ENCODE assay signal across 8 mouse cellular contexts in the genomic region with DNA sequence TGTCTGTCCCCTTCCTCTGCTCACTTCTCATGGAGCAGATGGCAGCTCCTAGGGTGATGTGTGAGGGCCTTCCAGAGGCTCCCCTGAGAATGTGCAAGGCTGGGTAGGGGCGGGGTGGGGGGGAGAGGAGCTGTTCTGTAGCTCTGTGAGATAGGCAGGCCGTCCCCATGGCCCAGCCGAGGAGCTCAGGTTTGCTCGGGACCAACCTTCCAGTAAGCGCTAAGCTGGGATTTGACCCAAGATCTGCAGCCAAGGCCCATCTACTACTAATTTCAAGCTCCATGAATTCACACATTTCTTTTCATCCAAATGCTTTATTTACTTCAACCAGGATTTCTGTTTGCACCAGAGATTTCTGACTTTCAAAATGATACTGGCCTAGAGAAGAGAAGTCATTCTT. TPM values are rescaled to one million over a fixed set of nuclear protein-coding genes. Genes with fewer than 3 reads are reported as not detected.
DNase-seq lines count a peak whose midpoint lies in the region; ATAC-seq and TF ChIP-seq lines count a peak whose summit lies in the region.

No protein-coding gene starts in this region.

- H3K27me3 ChIP-seq in heart, embryonic 12.5 days (replicated peaks), result no peaks in the 10 kb centered on the region
- no peaks in the 10 kb centered on the region; the same call in 1 of the 2 replicates for H3K27me3 ChIP-seq in midbrain, embryonic 12.5 days
- H3K27me3 ChIP-seq in midbrain, postnatal 0 days (ENCODE audit: insufficient read depth, low read length), result no peaks in the 10 kb centered on the region
- peaks cover 83% of the 10 kb centered on the region for H3K27me3 ChIP-seq in limb, embryonic 10.5 days (ENCODE audit: low read depth, poor library complexity, severe bottlenecking)
- no peaks in the 10 kb centered on the region for H3K27me3 ChIP-seq in stomach, postnatal 0 days (ENCODE audit: control insufficient read depth, insufficient read depth, low read length)
- no peaks in the 10 kb centered on the region for H3K27me3 ChIP-seq in thymus, adult 2 months (ENCODE audit: control insufficient read depth, insufficient read depth, low read length)

- no peaks in the 10 kb centered on the region for H3K9me3 ChIP-seq in heart, embryonic 12.5 days (replicated peaks)
- H3K9me3 ChIP-seq in midbrain, embryonic 12.5 days, result no peaks in the 10 kb centered on the region
- H3K9me3 ChIP-seq in midbrain, postnatal 0 days (ENCODE audit: low read length), result no peaks in the 10 kb centered on the region
- H3K9me3 ChIP-seq in limb, embryonic 10.5 days (replicated peaks), result no peaks in the 10 kb centered on the region
- H3K9me3 ChIP-seq in stomach, postnatal 0 days (ENCODE audit: control insufficient read depth, low read length), result no peaks in the 10 kb centered on the region

- peak overlapping the region; percentile 78 for H3K27ac ChIP-seq in heart, embryonic 12.5 days (ENCODE audit: poor library complexity, severe bottlenecking)
- H3K27ac ChIP-seq in midbrain, embryonic 12.5 days (replicated peaks), result peak overlapping the region; percentile 20; the same call in 1 of the 2 replicates
- H3K27ac ChIP-seq in midbrain, postnatal 0 days (ENCODE audit: low read depth, low read length), result no peak overlapping the region
- H3K27ac ChIP-seq in limb, embryonic 10.5 days, result peak overlapping the region; percentile 82
- H3K27ac ChIP-seq in stomach, postnatal 0 days (replicated peaks), result peak overlapping the region; percentile 69
- no peak overlapping the region for H3K27ac ChIP-seq in thymus, adult 2 months (ENCODE audit: control insufficient read depth, insufficient read depth, low read length)

- H3K36me3 ChIP-seq in heart, embryonic 12.5 days, result no peaks in the 10 kb centered on the region
- no peaks in the 10 kb centered on the region for H3K36me3 ChIP-seq in midbrain, embryonic 12.5 days
- H3K36me3 ChIP-seq in midbrain, postnatal 0 days (ENCODE audit: insufficient read depth, low read length), result no peaks in the 10 kb centered on the region
- H3K36me3 ChIP-seq in limb, embryonic 10.5 days, result no peaks in the 10 kb centered on the region
- no peaks in the 10 kb centered on the region for H3K36me3 ChIP-seq in stomach, postnatal 0 days (ENCODE audit: control insufficient read depth, insufficient read depth, low read length)
- H3K36me3 ChIP-seq in thymus, adult 2 months (ENCODE audit: control insufficient read depth, insufficient read depth, low read length), result no peaks in the 10 kb centered on the region

- no peak overlapping the region for H3K4me2 ChIP-seq in heart, embryonic 12.5 days
- H3K4me2 ChIP-seq in midbrain, embryonic 12.5 days (replicated peaks), result no peak overlapping the region
- H3K4me2 ChIP-seq in midbrain, postnatal 0 days (ENCODE audit: low read depth, low read length, poor library complexity, severe bottlenecking), result no peak overlapping the region
- H3K4me2 ChIP-seq in stomach, postnatal 0 days (replicated peaks; ENCODE audit: low read depth), result no peak overlapping the region

- no peak for TF ChIP-seq EP300 in stomach, postnatal 0 days (optimal IDR thresholded peaks at IDR 0.05)

- no peak overlapping the region for H3K9ac ChIP-seq in heart, embryonic 12.5 days
- no peak overlapping the region for H3K9ac ChIP-seq in midbrain, embryonic 12.5 days (replicated peaks)
- no peak overlapping the region for H3K9ac ChIP-seq in midbrain, postnatal 0 days (replicated peaks; ENCODE audit: low read length, poor library complexity, severe bottlenecking)
- H3K9ac ChIP-seq in stomach, postnatal 0 days (ENCODE audit: low read length), result no peak overlapping the region

- TF ChIP-seq CTCF in midbrain, postnatal 0 days (IDR thresholded peaks at IDR 0.05), result no peak
- no peak for TF ChIP-seq CTCF in stomach, postnatal 0 days (IDR thresholded peaks at IDR 0.05; ENCODE audit: low read depth)
- TF ChIP-seq CTCF in thymus, adult 2 months (IDR thresholded peaks at IDR 0.05; ENCODE audit: borderline replicate concordance, control insufficient read depth, extremely low read depth, insufficient read depth, low read length, poor library complexity), result no peak

- peaks cover 53% of the 10 kb centered on the region for H3K4me1 ChIP-seq in heart, embryonic 12.5 days (replicated peaks)
- H3K4me1 ChIP-seq in midbrain, embryonic 12.5 days, result peaks cover 17% of the 10 kb centered on the region
- peaks cover 12% of the 10 kb centered on the region; the same call in 1 of the 2 replicates for H3K4me1 ChIP-seq in midbrain, postnatal 0 days (ENCODE audit: insufficient read depth, low read length)
- H3K4me1 ChIP-seq in limb, embryonic 10.5 days, result peaks cover 50% of the 10 kb centered on the region
- 0 out of 2 replicates have a peak, but pooled peaks cover 9% of the 10 kb centered on the region for H3K4me1 ChIP-seq in stomach, postnatal 0 days (replicated peaks; ENCODE audit: control insufficient read depth, insufficient read depth)
- H3K4me1 ChIP-seq in thymus, adult 2 months (replicated peaks; ENCODE audit: control insufficient read depth, insufficient read depth, low read length), result no peaks in the 10 kb centered on the region

- TF ChIP-seq POLR2A in thymus, adult 2 months (IDR thresholded peaks at IDR 0.05; ENCODE audit: control insufficient read depth, extremely low read depth, insufficient read depth, low read length, poor library complexity), result no peak

- H3K4me3 ChIP-seq in heart, embryonic 12.5 days, result no peak overlapping the region
- H3K4me3 ChIP-seq in midbrain, embryonic 12.5 days, result no peak overlapping the region
- no peak overlapping the region for H3K4me3 ChIP-seq in midbrain, postnatal 0 days (ENCODE audit: low read depth, low read length)
- no peak overlapping the region for H3K4me3 ChIP-seq in limb, embryonic 10.5 days
- no peak overlapping the region for H3K4me3 ChIP-seq in stomach, postnatal 0 days (ENCODE audit: low read depth, low read length)
- H3K4me3 ChIP-seq in thymus, adult 2 months (ENCODE audit: control insufficient read depth, insufficient read depth, low read length), result no peak overlapping the region

- no peak for ATAC-seq in heart, embryonic 12.5 days (ENCODE audit: insufficient number of reproducible peaks, low FRiP score)
- ATAC-seq in midbrain, embryonic 12.5 days (ENCODE audit: low FRiP score, low read depth), result no peak
- ATAC-seq in midbrain, postnatal 0 days (ENCODE audit: low FRiP score), result no peak
- ATAC-seq in stomach, postnatal 0 days (ENCODE audit: low FRiP score, low TSS enrichment), result no peak

- WGBS in heart, embryonic 12.5 days, result 58% methylated on average over 5 of the region's 5 CpGs
- 38% methylated on average over 5 of the region's 5 CpGs for WGBS in midbrain, embryonic 12.5 days
- 48% methylated on average over 5 of the region's 5 CpGs for WGBS in midbrain, postnatal 0 days
- WGBS in limb, embryonic 10.5 days, result 73% methylated on average over 5 of the region's 5 CpGs
- WGBS in stomach, postnatal 0 days, result 38% methylated on average over 5 of the region's 5 CpGs
- 95% methylated on average over 4 of the region's 5 CpGs for WGBS in thymus, adult 2 months

- DNase-seq in heart, adult 9 months (ENCODE audit: low spot score in 2 of 2), result no peak
- DNase-seq in midbrain, postnatal 0 days (ENCODE audit: low spot score), result no peak
- DNase-seq in limb, embryonic 10.5 days (ENCODE audit: low spot score), result no peak
- no peak for DNase-seq in stomach, postnatal 0 days (ENCODE audit: low spot score)
- no peak for DNase-seq in thymus, adult 2 months
- DNase-seq in embryo, embryonic 9.5 days (ENCODE audit: extremely low spot score), result no peak

RNA-seq across cellular contexts. Expression of a gene that starts 51.4 kb away (rescaled TPM):
- 26.3 and 31.0 TPM in 2 replicates for polyA plus RNA-seq in heart, embryonic 12.5 days (2016; fragmentation: Nextera tagmentation; extraction: Ambion mirVana)
- 2.9 TPM in 2 replicates for polyA plus RNA-seq in midbrain, embryonic 12.5 days (2016; fragmentation: Nextera tagmentation; extraction: Ambion mirVana)
- 3.2 and 3.7 TPM in 2 replicates for total RNA-seq in midbrain, postnatal 0 days (2014; rRNA removed)
- polyA plus RNA-seq in midbrain, postnatal 0 days (2015; fragmentation: Nextera tagmentation; extraction: Ambion mirVana), result 1.8 and 1.9 TPM in 2 replicates
- 10.3 and 19.3 TPM in 2 replicates for polyA plus RNA-seq in limb, embryonic 10.5 days (2016; fragmentation: Nextera tagmentation; extraction: Ambion mirVana)
- polyA plus RNA-seq in stomach, postnatal 0 days (2015; fragmentation: Nextera tagmentation; extraction: Ambion mirVana), result 9.7 and 10.8 TPM in 2 replicates
- 7.0 and 9.2 TPM in 2 replicates for polyA plus RNA-seq in thymus, adult 2 months (2012; rRNA removed)

Comparison
In these comparisons a context has a peak if more than half of its experiments do, and no peak if none do; other contexts are left out.
1. H3K27ac ChIP-seq: peak in heart, embryonic 12.5 days (single experiment), midbrain, embryonic 12.5 days (single experiment), limb, embryonic 10.5 days (single experiment) and stomach, postnatal 0 days (single experiment); none in midbrain, postnatal 0 days (single experiment) and thymus, adult 2 months (single experiment).